Mouse (Mus musculus) testis, adult 2 months (tissue): ENCODE results near the gene Rgs8.

Source experiments
- CTCF ChIP-seq: fragments of 200-500 bp; IDR thresholded peaks from 2 replicates; pipeline ENCODE4 v1.5.1; 2012; ENCODE audit warnings: low read depth, mild to moderate bottlenecking, inconsistent platforms, low read length, moderate library complexity; ENCODE audit not compliant: control insufficient read depth, insufficient read depth, insufficient replicate concordance
- POLR2A ChIP-seq: fragments of 200-500 bp; IDR thresholded peaks from 2 replicates; pipeline ENCODE4 v1.6.1; 2012; ENCODE audit warnings: low read depth, mild to moderate bottlenecking, inconsistent platforms, low read length, moderate library complexity; ENCODE audit not compliant: control insufficient read depth

DNA sequence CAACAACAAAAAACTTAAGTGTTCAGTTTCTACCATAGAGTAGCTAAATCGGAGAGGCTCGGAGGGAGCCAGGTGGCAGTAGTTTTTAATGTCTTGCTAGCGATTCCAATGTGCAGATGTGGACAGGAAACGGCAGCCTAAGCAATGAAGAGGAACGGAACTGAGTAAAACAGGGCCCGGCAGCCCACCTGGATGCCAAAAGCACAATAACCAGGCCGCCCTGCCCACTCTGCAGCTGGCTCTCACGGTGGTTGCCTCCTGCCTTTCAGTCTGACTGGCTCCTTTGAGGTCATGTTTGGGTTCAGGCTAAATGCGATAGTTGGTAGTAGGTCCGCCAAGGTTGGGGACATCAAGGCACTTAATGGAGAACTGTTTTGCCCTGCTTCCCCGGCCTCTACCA lies 43.3 kb downstream of the Rgs8 start:
- TF ChIP-seq CTCF (no peak), POLR2A (no peak)
